Mouse (Mus musculus): ENCODE measurements around the gene Aoc2. TPM values are rescaled to one million over a fixed set of nuclear protein-coding genes. Genes with fewer than 3 reads are reported as not detected.
A peak's percentile ranks its signal among the peaks of the same experiment; 100 is the strongest.

Gene Aoc2
- 1.3 and 1.7 TPM in 2 replicates for polyA plus RNA-seq (2011; ENCODE audit: insufficient read length, low read depth, missing spikeins)

GRCm38 (mm10) chr11:101324763-101325162 is at the start of gene Aoc2:
TSS of gene Aoc2 (plus strand) at chr11:101325063.
- no peaks in the 10 kb centered on the region for H3K4me1 ChIP-seq (ENCODE audit: control insufficient read depth, insufficient read depth, low read length)
- H3K4me3 ChIP-seq (ENCODE audit: insufficient read depth, low read length) = no peak within 1 kb of the TSS
- H3K27ac ChIP-seq (ENCODE audit: insufficient read depth, low read length) = no peak within 1 kb of the TSS
- TF ChIP-seq CTCF (IDR thresholded peaks at IDR 0.05; ENCODE audit: borderline replicate concordance, insufficient read depth, low read length) (no peak), POLR2A (IDR thresholded peaks at IDR 0.05; ENCODE audit: low read depth, low read length) (no peak)

DNA sequence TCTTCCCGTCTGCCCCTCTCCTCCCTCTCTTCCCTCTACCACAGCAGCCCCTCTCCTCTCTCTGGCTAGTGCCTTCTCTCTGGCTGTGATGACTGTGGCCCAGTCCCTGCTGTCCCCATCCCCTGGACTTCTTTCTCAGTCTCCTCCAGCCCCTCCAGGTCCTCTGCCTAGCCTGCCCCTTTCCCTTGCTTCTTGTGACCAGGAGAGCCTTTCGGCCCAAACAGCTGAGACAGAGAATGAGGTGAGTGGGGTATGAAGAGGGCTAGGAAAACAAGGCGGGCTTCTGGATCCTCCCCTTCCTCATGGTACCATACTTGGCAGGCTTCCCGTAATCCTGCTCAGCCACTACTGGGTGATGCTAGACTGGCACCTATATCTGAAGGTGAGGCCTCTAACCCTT is 49.6 kb upstream of the Aoc2 start:
- Histone ChIP-seq H3K27ac (ENCODE audit: insufficient read depth, low read length) (no peak overlapping the region), H3K4me1 (ENCODE audit: control insufficient read depth, insufficient read depth, low read length) (peaks cover 5% of the 10 kb centered on the region; the same call in 1 of the 2 replicates), H3K4me3 (ENCODE audit: insufficient read depth, low read length) (no peak overlapping the region)
- no peak for TF ChIP-seq POLR2A (IDR thresholded peaks at IDR 0.05; ENCODE audit: low read depth, low read length)
- no peak for TF ChIP-seq CTCF (IDR thresholded peaks at IDR 0.05; ENCODE audit: borderline replicate concordance, insufficient read depth, low read length)

GRCm38 (mm10) chr11:101276319-101277070 is 48.4 kb upstream of the Aoc2 start:
- Histone ChIP-seq H3K27ac (ENCODE audit: insufficient read depth, low read length) (no peak overlapping the region), H3K4me1 (ENCODE audit: control insufficient read depth, insufficient read depth, low read length) (peaks cover 5% of the 10 kb centered on the region; the same call in 1 of the 2 replicates), H3K4me3 (ENCODE audit: insufficient read depth, low read length) (no peak overlapping the region)
- TF ChIP-seq POLR2A (IDR thresholded peaks at IDR 0.05; ENCODE audit: low read depth, low read length) (no peak; the same call in 1 of the 2 replicates), CTCF (IDR thresholded peaks at IDR 0.05; ENCODE audit: borderline replicate concordance, insufficient read depth, low read length) (no peak)

DNA sequence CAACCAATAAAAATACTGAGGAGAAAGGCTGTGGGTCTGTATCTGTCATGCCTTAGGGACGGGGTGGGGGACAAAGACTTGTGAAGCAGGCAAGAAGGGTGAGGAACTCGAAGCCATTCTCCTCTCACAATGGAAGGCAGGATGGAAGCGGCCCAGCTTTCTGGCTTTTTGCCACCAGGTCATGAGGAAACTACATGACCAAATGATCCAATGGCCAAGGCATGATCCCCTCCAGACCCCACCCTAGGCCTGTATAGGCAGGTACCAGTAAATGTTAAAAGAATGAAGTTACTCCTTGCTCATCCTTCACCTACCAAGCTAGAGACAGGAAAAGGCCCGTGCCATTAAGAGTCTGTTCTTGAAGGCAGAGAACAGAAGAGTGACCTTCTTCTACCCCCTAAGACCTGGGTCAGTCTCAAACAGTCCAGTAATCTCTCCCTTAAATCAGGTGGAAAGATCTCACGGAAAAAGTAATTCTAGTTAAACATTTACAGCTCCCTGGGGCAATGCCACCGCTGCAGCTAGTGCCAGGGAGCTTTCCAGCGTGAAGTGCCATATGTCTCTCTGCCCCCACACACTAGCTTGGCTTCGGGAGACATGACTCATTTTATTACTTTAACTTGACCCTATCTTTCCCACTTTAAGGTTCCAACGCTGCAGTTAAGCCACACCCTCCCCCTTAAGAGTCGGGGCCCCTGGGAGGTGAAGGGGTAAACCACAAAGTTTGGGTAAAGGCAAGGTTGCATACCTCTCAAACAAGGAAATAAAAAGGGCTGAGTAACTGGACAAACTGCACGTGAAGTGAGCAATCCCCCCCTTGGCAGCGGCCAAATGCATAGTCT is 47.3 kb upstream of the Aoc2 start:
- Histone ChIP-seq H3K4me3 (ENCODE audit: insufficient read depth, low read length) (peak overlapping the region; percentile 73), H3K4me1 (ENCODE audit: control insufficient read depth, insufficient read depth, low read length) (peaks cover 5% of the 10 kb centered on the region; the same call in 1 of the 2 replicates), H3K27ac (ENCODE audit: insufficient read depth, low read length) (peak overlapping the region; percentile 58; the same call in 1 of the 2 replicates)
- TF ChIP-seq POLR2A (IDR thresholded peaks at IDR 0.05; ENCODE audit: low read depth, low read length) = peak; percentile 29; the same call in 1 of the 2 replicates
- no peak for TF ChIP-seq CTCF (IDR thresholded peaks at IDR 0.05; ENCODE audit: borderline replicate concordance, insufficient read depth, low read length)

GRCm38 (mm10) chr11:101278223-101279192 is 46.4 kb upstream of the Aoc2 start, which contains the start of the genes Cntd1 and Coa3:
TSS of gene Cntd1 (plus strand) at chr11:101279012.
TSS of gene Coa3 (minus strand) at chr11:101279114.
- peak within 1 kb of the TSS; percentile 58 for H3K27ac ChIP-seq (ENCODE audit: insufficient read depth, low read length)
- TF ChIP-seq CTCF (IDR thresholded peaks at IDR 0.05; ENCODE audit: borderline replicate concordance, insufficient read depth, low read length) (no peak), POLR2A (IDR thresholded peaks at IDR 0.05; ENCODE audit: low read depth, low read length) (peak; percentile 88)
- peaks cover 5% of the 10 kb centered on the region; the same call in 1 of the 2 replicates for H3K4me1 ChIP-seq (ENCODE audit: control insufficient read depth, insufficient read depth, low read length)
- H3K4me3 ChIP-seq (ENCODE audit: insufficient read depth, low read length) = peak within 1 kb of the TSS; percentile 73

DNA sequence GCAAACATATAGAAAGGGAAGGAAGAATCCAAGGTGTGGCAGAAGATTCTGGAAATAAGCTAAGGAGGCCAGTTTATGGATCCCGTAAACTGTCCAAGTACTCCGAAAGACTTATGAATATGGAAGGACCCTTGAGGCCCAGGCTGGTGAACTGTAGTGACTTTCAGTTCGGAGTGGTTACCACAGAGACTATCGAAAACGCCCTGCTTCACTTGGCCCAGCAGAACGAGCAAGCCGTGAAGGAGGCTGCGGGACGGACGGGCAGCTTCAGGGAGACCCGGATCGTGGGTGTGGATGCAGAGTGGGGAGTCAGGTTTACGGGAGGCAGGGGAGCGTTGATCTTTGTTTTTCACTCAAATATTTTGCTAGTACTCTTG is 45.7 kb upstream of the Aoc2 start:
- Histone ChIP-seq H3K4me1 (ENCODE audit: control insufficient read depth, insufficient read depth, low read length) (peaks cover 5% of the 10 kb centered on the region; the same call in 1 of the 2 replicates), H3K4me3 (ENCODE audit: insufficient read depth, low read length) (no peak overlapping the region), H3K27ac (ENCODE audit: insufficient read depth, low read length) (no peak overlapping the region)
- TF ChIP-seq POLR2A (IDR thresholded peaks at IDR 0.05; ENCODE audit: low read depth, low read length) = no peak
- no peak for TF ChIP-seq CTCF (IDR thresholded peaks at IDR 0.05; ENCODE audit: borderline replicate concordance, insufficient read depth, low read length)

DNA sequence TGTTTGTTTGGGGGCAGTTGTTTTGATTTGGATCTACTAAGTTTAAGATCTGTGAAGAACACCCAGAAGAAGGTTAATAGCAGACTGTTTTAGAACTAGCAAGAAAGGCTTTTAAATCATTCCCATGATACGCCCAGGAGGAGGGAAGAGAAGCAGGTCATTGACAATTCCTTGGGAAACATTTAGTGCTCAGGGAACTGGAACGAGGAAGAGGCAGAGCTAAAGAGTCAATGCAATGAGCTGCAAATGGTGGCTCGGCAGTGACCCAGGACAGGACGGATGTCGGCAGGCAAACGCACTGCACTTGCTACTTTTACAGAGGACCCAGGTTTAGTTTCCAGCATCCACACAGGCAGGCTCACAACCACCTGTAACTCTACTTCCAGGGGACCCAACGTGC is 44.0 kb upstream of the Aoc2 start:
- H3K27ac ChIP-seq (ENCODE audit: insufficient read depth, low read length) = no peak overlapping the region
- peaks cover 5% of the 10 kb centered on the region; the same call in 1 of the 2 replicates for H3K4me1 ChIP-seq (ENCODE audit: control insufficient read depth, insufficient read depth, low read length)
- TF ChIP-seq CTCF (IDR thresholded peaks at IDR 0.05; ENCODE audit: borderline replicate concordance, insufficient read depth, low read length) (no peak), POLR2A (IDR thresholded peaks at IDR 0.05; ENCODE audit: low read depth, low read length) (no peak)
- H3K4me3 ChIP-seq (ENCODE audit: insufficient read depth, low read length) = no peak overlapping the region

DNA sequence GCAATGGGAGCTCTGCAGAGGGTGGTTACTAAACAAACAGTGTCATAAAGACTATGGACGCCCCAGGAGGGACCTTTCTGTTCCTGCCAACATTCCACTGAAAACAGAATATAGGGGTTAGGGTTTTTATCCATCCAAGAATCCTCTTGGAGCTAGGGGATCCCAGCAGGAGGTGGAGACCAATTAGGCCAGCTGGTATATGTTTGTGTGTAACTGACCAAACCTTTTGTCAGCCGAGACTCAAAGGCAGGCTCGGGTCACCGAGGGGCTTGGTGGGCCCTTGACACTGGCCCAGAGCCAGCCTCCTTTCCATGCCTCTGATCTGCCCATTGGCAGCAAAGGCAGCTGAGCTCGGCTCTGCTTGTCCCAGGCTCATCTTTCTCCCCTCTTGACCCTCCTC is 42.0 kb upstream of the Aoc2 start:
- Histone ChIP-seq H3K4me1 (ENCODE audit: control insufficient read depth, insufficient read depth, low read length) (no peaks in the 10 kb centered on the region), H3K27ac (ENCODE audit: insufficient read depth, low read length) (no peak overlapping the region), H3K4me3 (ENCODE audit: insufficient read depth, low read length) (no peak overlapping the region)
- TF ChIP-seq CTCF (IDR thresholded peaks at IDR 0.05; ENCODE audit: borderline replicate concordance, insufficient read depth, low read length) (no peak), POLR2A (IDR thresholded peaks at IDR 0.05; ENCODE audit: low read depth, low read length) (no peak)

DNA sequence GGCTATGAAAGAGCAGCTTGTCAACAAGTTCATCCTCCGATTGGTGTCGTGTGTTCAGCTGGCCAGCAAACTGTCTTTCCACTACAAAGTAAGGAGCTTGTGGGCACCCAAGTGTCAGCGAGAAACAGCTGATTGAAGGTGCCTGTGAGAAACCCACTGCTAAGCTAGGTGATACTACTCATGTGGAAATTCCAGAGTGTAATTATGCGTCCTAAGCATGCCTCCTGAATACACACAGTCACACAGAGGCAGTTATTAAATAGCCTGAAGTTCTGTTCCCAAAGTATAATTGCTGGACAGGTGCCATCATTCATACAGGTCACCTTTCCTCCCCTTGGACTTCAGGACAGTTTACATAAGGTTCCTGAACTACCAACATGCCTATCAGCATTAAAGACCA is 41.1 kb upstream of the Aoc2 start:
- TF ChIP-seq CTCF (IDR thresholded peaks at IDR 0.05; ENCODE audit: borderline replicate concordance, insufficient read depth, low read length) (no peak), POLR2A (IDR thresholded peaks at IDR 0.05; ENCODE audit: low read depth, low read length) (no peak)
- Histone ChIP-seq H3K27ac (ENCODE audit: insufficient read depth, low read length) (no peak overlapping the region), H3K4me1 (ENCODE audit: control insufficient read depth, insufficient read depth, low read length) (no peaks in the 10 kb centered on the region), H3K4me3 (ENCODE audit: insufficient read depth, low read length) (no peak overlapping the region)

Data from embryonic fibroblast, embryonic 13.5 days (primary cell).